Mouse (Mus musculus): ENCODE measurements around the gene Dgkb.

DNA sequence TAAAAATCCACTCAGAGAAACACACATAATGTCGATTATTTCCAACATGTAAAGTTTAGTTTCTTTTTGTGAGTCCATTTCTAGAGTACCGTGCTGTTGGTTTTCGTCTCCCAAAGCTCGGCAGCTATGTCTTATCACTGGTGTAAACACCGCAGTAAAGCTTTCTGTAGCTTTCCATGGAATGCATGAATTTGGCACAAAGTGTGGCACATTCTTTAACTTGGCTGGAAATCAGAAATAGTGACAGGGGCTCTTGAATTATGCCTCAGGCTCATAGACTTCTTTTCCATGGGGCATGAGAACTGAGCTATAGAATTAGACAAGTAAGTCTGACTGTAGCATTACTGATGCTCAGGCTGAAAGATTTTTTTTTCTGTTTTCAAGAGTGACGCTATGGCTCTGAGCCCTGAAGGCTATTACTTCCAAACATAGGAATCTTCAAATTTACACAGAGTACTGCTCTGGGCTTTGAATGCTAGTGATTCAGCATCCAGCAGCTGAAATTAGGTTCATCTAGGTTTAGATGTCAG, 179.0 kb downstream of the Dgkb start:
- TF ChIP-seq CTCF (IDR thresholded peaks at IDR 0.05; ENCODE audit: low read depth) (no peak), EP300 (IDR thresholded peaks at IDR 0.05; ENCODE audit: low read depth) (no peak)

Data from liver, embryonic 14.5 days (tissue).